Mouse (Mus musculus): Measurements from ENCODE around the gene Ghrl.

DNA sequence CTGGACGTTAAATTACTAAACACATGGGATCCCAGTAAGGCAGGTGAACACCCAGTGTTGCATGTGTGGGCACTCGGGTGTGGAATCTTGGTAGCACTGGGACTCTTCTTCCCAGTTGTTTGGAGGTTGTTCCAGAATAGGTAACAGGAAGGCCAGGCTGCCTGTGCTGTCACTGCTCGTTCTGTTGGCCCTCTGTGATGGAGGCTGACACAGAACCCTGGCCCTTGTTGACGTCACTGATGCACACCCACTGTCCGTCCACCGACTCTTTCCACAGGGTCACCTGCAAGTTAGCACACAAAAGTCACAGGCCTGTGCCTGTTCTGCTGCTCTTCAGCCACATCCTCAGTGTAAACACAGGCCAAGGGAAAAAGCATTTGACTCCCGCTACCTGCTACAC, 8.5 kb upstream of the Ghrl start:
- TF ChIP-seq CTCF (conservative IDR thresholded peaks at IDR 0.05; ENCODE audit: low read length) (no peak), NANOG (IDR thresholded peaks at IDR 0.05; ENCODE audit: borderline replicate concordance, low read length) (no peak), POU5F1 (IDR thresholded peaks at IDR 0.05; ENCODE audit: borderline replicate concordance, low read length) (no peak)
